Mouse (Mus musculus) 3134 (cell line): ENCODE measurements around the gene St6galnac6.

Source experiments
- DNase-seq: peaks from one replicate; pipeline ENCODE4 v3.0.0-alpha.2; 2011; ENCODE audit warnings: low spot score; ENCODE audit not compliant: insufficient read length; ENCODE audit errors: extremely low read depth

Gene St6galnac6

GRCm38 (mm10) chr2:32634277-32635105 is 35.0 kb downstream of the St6galnac6 start:
- no peak for DNase-seq

- DNase-seq = no peak
Observed at GRCm38 (mm10) chr2:32636617-32637016, 37.1 kb downstream of the St6galnac6 start.

- no peak for DNase-seq
Observed at GRCm38 (mm10) chr2:32637778-32638281, 38.3 kb downstream of the St6galnac6 start.

- no peak for DNase-seq
Observed at GRCm38 (mm10) chr2:32639632-32640031, 40.1 kb downstream of the St6galnac6 start.

- no peak for DNase-seq
Observed at GRCm38 (mm10) chr2:32640550-32641051, 41.1 kb downstream of the St6galnac6 start.

GRCm38 (mm10) chr2:32641810-32642209 is 42.3 kb downstream of the St6galnac6 start:
- no peak for DNase-seq

- DNase-seq = no peak
Observed at GRCm38 (mm10) chr2:32642813-32643212, 43.3 kb downstream of the St6galnac6 start.

GRCm38 (mm10) chr2:32644083-32644482 is 44.6 kb downstream of the St6galnac6 start:
- DNase-seq = no peak

- DNase-seq = no peak
Observed at GRCm38 (mm10) chr2:32644799-32645475, 45.4 kb downstream of the St6galnac6 start.

- DNase-seq = no peak
Observed at GRCm38 (mm10) chr2:32645647-32646046, 46.1 kb downstream of the St6galnac6 start.

- no peak for DNase-seq
Observed at GRCm38 (mm10) chr2:32646379-32647056, 47.0 kb downstream of the St6galnac6 start, which contains the start of gene Eng. Eng (plus strand) TSS chr2:32646595.

- no peak for DNase-seq
Observed at GRCm38 (mm10) chr2:32647366-32647765, 47.9 kb downstream of the St6galnac6 start.

- DNase-seq = peak; percentile 72
Observed at GRCm38 (mm10) chr2:32653764-32654163, 54.3 kb downstream of the St6galnac6 start.

- no peak for DNase-seq
Observed at GRCm38 (mm10) chr2:32654743-32655393, 55.4 kb downstream of the St6galnac6 start.

GRCm38 (mm10) chr2:32655394-32655744 is 55.9 kb downstream of the St6galnac6 start:
- DNase-seq = no peak

- DNase-seq = no peak
Observed at GRCm38 (mm10) chr2:32655826-32656225, 56.3 kb downstream of the St6galnac6 start.

- no peak for DNase-seq
Observed at GRCm38 (mm10) chr2:32658873-32659272, 59.4 kb downstream of the St6galnac6 start.

- DNase-seq = no peak
Observed at GRCm38 (mm10) chr2:32661509-32662107, 62.1 kb downstream of the St6galnac6 start.

- DNase-seq = no peak
Observed at GRCm38 (mm10) chr2:32662291-32662690, 62.8 kb downstream of the St6galnac6 start.

- DNase-seq = no peak
Observed at GRCm38 (mm10) chr2:32665345-32665744, 65.8 kb downstream of the St6galnac6 start.
